Mouse (Mus musculus) induced T-regulatory cell, adult 2 months (primary cell): ENCODE measurements around the gene Lgals1.

Experiments
- DNase-seq: peaks from one replicate; pipeline ENCODE4 v3.0.0-alpha.2; 2012; ENCODE audit warnings: low read depth

Gene Lgals1

GRCm38 (mm10) chr15:78937963-78938362 is 11.4 kb downstream of the Lgals1 start:
- DNase-seq, result no peak

DNA sequence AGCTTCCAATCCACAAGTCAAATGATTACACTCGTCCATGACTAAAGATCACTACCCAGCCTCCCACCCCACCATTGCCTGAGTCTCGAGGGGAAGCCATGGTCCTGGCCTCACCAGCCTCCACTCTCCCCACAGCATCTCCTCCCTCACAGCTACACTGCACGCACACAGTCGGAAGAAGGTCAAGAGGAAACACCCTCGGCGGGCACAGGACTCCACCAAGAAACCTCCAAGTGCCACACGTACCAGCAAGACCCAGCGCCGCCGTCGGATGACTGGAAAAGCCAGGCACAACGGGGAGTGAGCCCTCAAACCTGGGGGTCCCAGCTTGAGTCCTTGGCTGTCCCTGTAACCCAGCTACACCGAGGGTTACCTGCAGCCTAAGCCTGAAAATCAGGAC is 13.8 kb downstream of the Lgals1 start:
- DNase-seq, result no peak

- DNase-seq, result peak; percentile 76
These were observed 16.1 kb downstream of the Lgals1 start for GRCm38 (mm10) chr15:78942663-78943062.

DNA sequence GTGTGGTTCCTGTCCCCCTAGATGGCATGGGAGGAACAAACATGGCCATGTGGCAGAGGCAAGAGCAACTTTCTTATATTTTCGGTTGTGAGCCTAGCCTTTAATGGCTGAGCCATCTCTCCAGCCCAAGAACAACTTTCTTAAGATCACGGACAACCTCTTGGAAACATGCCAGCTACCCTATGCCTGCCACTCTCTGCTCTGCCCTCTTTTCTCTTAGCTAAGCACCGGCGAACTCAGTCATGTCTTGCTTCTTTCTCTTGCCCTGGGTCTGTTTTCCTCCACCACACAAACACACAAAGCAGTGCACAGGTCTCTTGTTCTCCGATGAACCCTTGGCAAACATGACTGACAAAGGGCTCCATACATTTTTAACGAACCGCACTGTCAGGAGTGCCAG is 19.7 kb downstream of the Lgals1 start:
- no peak for DNase-seq

DNA sequence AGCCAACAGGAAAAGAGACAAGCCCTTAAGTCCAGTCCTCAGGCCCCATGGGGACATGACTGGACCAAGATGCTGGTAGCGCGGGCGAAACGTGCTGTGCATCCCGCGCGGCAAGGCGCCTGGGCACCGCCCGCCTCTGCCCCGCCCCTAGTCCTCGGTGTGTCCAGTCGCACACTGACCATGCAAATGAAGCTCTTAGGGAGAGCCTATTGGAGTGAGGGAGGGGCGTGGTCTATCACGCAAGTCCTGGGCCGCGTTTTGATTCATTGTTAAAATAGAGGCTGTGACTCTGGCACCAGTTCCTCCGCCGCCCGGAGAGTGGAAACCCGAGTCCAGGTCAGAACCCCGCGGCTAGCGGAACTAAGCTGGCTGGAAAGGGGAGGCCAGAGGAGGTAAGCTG is 21.1 kb downstream of the Lgals1 start, which contains the start of gene Triobp:
Gene Triobp, plus strand, starts transcription at position 68 of the 400 bp plus-strand sequence.
- DNase-seq, result peak; percentile 80

DNA sequence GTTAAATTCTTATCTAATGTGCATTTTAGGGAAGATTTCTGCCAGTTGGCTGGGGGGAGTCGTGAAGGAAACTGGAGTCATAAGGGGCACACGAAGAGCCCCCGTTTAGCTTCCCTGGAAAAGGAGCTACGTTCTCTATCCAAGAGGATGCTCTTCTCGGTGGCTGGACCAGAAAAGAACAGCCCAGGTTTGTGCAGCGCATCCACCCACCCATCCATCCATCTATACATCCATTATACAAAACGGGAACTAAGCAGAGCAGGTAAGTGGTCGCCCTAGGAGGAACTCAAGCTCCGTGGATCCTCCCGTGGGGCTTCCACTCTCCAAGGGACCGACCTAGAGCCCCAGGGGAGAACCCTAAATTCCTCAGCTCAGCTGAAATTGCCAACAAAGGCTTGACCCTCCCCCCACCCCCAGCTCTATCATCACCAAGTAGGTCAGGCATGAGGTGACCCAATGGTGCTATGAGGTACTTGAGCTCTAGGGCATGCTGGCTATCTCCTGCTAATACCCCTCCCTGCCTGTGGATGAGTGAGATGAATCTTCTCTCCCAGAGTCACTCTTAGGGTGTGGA is 21.7 kb downstream of the Lgals1 start:
- DNase-seq, result no peak

- DNase-seq, result no peak
These were observed 22.4 kb downstream of the Lgals1 start for GRCm38 (mm10) chr15:78948883-78949282.

GRCm38 (mm10) chr15:78955663-78956062 is 29.1 kb downstream of the Lgals1 start:
- no peak for DNase-seq

DNA sequence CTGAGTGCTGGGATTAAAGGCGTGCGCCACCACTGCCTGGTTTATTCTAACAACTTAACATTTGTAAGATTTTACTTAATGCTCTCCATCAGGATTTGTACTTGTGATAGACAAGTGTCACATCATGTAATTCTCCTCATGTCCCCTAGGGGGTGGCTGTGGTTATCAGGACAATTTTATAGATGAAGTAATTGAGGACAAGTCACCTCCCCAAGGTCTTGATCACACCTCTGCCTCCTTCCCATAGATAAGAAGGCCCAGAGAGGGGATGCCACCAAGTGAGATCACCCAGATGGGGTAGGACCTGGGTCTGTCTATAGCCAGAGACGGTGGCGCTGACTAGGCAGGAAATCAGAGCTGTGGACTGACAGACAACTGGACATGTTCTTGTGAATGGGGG is 29.8 kb downstream of the Lgals1 start:
- peak; percentile 70 for DNase-seq

- DNase-seq, result no peak
These were observed 30.5 kb downstream of the Lgals1 start for GRCm38 (mm10) chr15:78957021-78957420.

GRCm38 (mm10) chr15:78959537-78959936 is 33.0 kb downstream of the Lgals1 start:
- no peak for DNase-seq

GRCm38 (mm10) chr15:78960088-78960487 is 33.6 kb downstream of the Lgals1 start:
- no peak for DNase-seq

GRCm38 (mm10) chr15:78962885-78963284 is 36.4 kb downstream of the Lgals1 start:
- DNase-seq, result peak; percentile 79

DNA sequence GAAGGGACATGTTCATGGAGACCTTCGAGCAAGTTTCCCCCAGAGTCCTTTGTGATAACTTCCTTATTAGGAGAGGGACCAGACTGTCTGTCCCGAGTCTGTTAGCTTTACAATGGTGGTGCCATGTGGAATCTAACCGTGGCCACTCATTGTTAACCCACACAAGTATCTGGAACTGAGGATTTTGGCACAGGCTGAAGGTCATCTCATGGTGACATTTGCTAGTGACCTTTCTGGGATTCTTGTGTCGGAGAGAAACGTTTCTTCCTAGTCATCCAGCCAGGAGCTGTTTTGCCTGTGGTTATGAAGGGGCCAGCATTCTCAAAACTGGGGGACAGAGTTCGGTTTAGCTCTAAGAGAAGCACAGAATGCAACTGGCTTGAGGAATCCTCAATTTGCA is 45.1 kb downstream of the Lgals1 start:
- no peak for DNase-seq

DNA sequence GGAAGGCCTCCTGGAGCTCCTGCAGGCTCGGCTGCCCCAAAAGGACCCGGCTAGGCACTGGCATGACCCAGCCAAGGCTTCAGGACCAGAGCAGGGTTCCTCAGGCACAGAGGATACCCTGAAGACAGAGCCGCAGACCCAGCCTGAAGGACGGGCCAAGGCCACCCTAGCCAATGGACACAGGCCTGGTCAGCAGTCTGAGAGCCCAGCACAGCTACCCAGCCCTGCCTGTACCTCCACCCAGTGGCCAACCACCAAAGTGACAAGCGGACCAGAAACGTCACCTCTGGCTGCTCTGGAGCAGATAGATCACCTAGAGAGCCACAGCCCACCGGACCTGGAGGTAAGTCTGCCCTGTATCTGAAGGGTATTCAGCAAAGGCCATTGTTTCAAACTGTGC is 47.4 kb downstream of the Lgals1 start:
- DNase-seq, result no peak

DNA sequence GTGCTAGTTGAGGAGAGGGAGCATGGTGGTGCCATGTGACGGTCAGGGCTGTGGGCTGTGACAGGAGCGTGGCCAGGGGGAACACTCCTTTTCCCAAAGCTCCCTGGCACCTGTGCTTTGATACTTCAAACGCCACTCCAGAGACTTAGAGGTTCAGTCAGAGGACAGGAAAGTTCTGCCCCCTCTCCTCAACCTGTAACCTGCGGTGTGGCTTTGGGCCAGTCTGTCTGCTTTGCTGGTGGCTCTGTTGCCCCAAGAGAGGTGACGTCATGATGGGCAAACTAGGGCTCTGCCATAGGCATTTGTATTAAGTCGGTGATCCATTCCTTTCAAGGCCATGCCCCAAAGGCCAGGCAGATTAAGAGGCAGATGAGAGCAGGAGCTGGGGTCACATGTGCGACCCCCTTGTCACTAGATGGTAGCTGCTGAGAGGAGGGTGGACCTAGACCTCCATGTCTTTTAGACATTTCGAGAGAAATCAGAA is 51.2 kb downstream of the Lgals1 start:
- no peak for DNase-seq

DNA sequence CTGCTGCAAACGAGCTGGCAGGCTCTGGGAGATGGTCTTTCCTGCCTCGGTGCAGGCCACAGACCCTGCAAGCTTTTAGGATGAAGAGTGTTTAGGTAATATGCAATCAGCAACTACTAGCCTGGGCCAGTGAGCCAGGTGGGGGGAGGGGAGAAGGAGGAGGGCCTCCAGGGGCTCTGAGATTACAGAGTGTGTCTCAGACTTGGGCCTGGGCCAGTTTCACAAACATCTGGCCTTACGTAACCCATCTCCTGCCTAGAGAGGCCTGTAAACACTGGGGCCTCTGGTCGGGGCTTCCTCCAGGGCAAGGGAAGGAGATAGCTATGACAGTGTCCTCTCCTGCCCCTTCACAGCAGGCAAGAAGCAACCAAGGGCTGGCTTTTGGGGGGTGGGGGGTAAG is 52.4 kb downstream of the Lgals1 start:
- DNase-seq, result no peak
